Mouse (Mus musculus) E14TG2a.4 (cell line): ENCODE measurements around the gene Fkbp4.

Source experiments
- CTCF ChIP-seq: conservative IDR thresholded peaks from 2 replicates; pipeline ENCODE4 v1.5.1; 2014; ENCODE audit warnings: low read length
- NANOG ChIP-seq: IDR thresholded peaks from 2 replicates; pipeline ENCODE4 v1.6.1; 2014; ENCODE audit warnings: borderline replicate concordance, low read length, mixed read lengths
- POU5F1 ChIP-seq: IDR thresholded peaks from 2 replicates; pipeline ENCODE4 v1.6.1; 2014; ENCODE audit warnings: low read length, borderline replicate concordance

- TF ChIP-seq CTCF (no peak), POU5F1 (no peak), NANOG (no peak)
Observed at GRCm38 (mm10) chr6:128447063-128447462, 8.6 kb upstream of the Fkbp4 start.
